Mouse (Mus musculus) neural tube, embryonic 12.5 days (tissue): ENCODE measurements around the gene Map3k20. TPM values are rescaled to one million over a fixed set of nuclear protein-coding genes. Genes with fewer than 3 reads are reported as not detected.

Experiments
- ATAC-seq: fragments of 200-750 bp; cut with Nextera tagmentation; 2 replicates; pipeline ENCODE4 v1.8.0; 2017; ENCODE audit warnings: low read depth, mild to moderate bottlenecking, moderate TSS enrichment, moderate library complexity; ENCODE audit not compliant: low FRiP score
- H3K27ac ChIP-seq: fragments of 300-500 bp; sonication (generic); 2 replicates; pipeline ENCODE4 v1.5.1; 2016
- H3K27me3 ChIP-seq: fragments of 300-500 bp; sonication (generic); replicated peaks from 2 replicates; pipeline ENCODE4 v1.6.1; 2016; ENCODE audit warnings: mild to moderate bottlenecking
- H3K36me3 ChIP-seq: fragments of 300-500 bp; sonication (generic); 2 replicates; pipeline ENCODE4 v1.6.1; 2016; ENCODE audit warnings: mild to moderate bottlenecking
- H3K4me1 ChIP-seq: fragments of 300-500 bp; sonication (generic); 2 replicates; pipeline ENCODE4 v1.6.1; 2016
- H3K4me2 ChIP-seq: fragments of 300-500 bp; sonication (generic); replicated peaks from 2 replicates; pipeline ENCODE4 v1.6.1; 2016; ENCODE audit warnings: mild to moderate bottlenecking
- H3K4me3 ChIP-seq: fragments of 300-500 bp; sonication (generic); 2 replicates; pipeline ENCODE4 v1.5.1; 2016
- H3K9ac ChIP-seq: fragments of 300-500 bp; sonication (generic); 2 replicates; pipeline ENCODE4 v1.6.1; 2016; ENCODE audit warnings: mild to moderate bottlenecking
- H3K9me3 ChIP-seq: fragments of 300-500 bp; sonication (generic); 2 replicates; pipeline ENCODE4 v1.6.1; 2016; ENCODE audit warnings: mild to moderate bottlenecking
- WGBS: fragments of 180-500 bp; shearing (Covaris S2); methylation state at CpG from one replicate; pipeline ENCODE4 v1.1.7; 2016; 5-methylcytosine and 5-hydroxymethylcytosine counted together
- polyA plus RNA-seq: library from polyadenylated mRNA; unstranded; fragments of >200 nt; fragmentation: Nextera tagmentation; extraction: Ambion mirVana; gene quantifications from 2 replicates; pipeline ENCODE4 v1.2.1, GENCODE M21; 2016

Map3k20 gene
- polyA plus RNA-seq, 1 experiment from 2014 or later, result 6.8 TPM

- H3K4me1 ChIP-seq, result peaks cover 4% of the 10 kb centered on the region; the same call in 1 of the 2 replicates
- WGBS, result 87% methylated on average over 12 of the region's 12 CpGs
- no peak overlapping the region for H3K9ac ChIP-seq
- no peak for ATAC-seq
- no peak overlapping the region for H3K4me3 ChIP-seq
- H3K27me3 ChIP-seq, result no peaks in the 10 kb centered on the region
- H3K27ac ChIP-seq, result no peak overlapping the region
- H3K36me3 ChIP-seq, result no peaks in the 10 kb centered on the region
- H3K9me3 ChIP-seq, result no peaks in the 10 kb centered on the region
- no peak overlapping the region for H3K4me2 ChIP-seq
Measured at GRCm38 (mm10) chr2:72330955-72331481, 45.6 kb downstream of the Map3k20 start.

GRCm38 (mm10) chr2:72332067-72332466, 46.6 kb downstream of the Map3k20 start:
- Histone ChIP-seq H3K4me2 (no peak overlapping the region), H3K27ac (no peak overlapping the region), H3K4me1 (no peaks in the 10 kb centered on the region), H3K36me3 (no peaks in the 10 kb centered on the region), H3K9ac (no peak overlapping the region), H3K4me3 (no peak overlapping the region), H3K9me3 (no peaks in the 10 kb centered on the region), H3K27me3 (no peaks in the 10 kb centered on the region)
- ATAC-seq, result no peak
- 76% methylated on average over 4 of the region's 4 CpGs for WGBS

GRCm38 (mm10) chr2:72333210-72333609, 47.8 kb downstream of the Map3k20 start:
- Histone ChIP-seq H3K27ac (no peak overlapping the region), H3K9ac (no peak overlapping the region), H3K27me3 (no peaks in the 10 kb centered on the region), H3K4me2 (no peak overlapping the region), H3K36me3 (no peaks in the 10 kb centered on the region), H3K9me3 (no peaks in the 10 kb centered on the region), H3K4me1 (no peaks in the 10 kb centered on the region), H3K4me3 (no peak overlapping the region)
- ATAC-seq, result no peak
- 92% methylated on average over 3 of the region's 3 CpGs for WGBS

GRCm38 (mm10) chr2:72336840-72337239, 51.4 kb downstream of the Map3k20 start:
- no peaks in the 10 kb centered on the region for H3K9me3 ChIP-seq
- H3K4me2 ChIP-seq, result no peak overlapping the region
- no peaks in the 10 kb centered on the region for H3K36me3 ChIP-seq
- H3K4me3 ChIP-seq, result no peak overlapping the region
- no peaks in the 10 kb centered on the region for H3K4me1 ChIP-seq
- no peak overlapping the region for H3K9ac ChIP-seq
- no peaks in the 10 kb centered on the region for H3K27me3 ChIP-seq
- no peak overlapping the region for H3K27ac ChIP-seq
- ATAC-seq, result no peak
- 90% methylated on average over 3 of the region's 3 CpGs for WGBS

- H3K4me2 ChIP-seq, result no peak overlapping the region
- H3K27me3 ChIP-seq, result no peaks in the 10 kb centered on the region
- H3K9me3 ChIP-seq, result no peaks in the 10 kb centered on the region
- no peak overlapping the region for H3K27ac ChIP-seq
- H3K4me1 ChIP-seq, result no peaks in the 10 kb centered on the region
- no peak overlapping the region for H3K9ac ChIP-seq
- no peaks in the 10 kb centered on the region for H3K36me3 ChIP-seq
- no peak for ATAC-seq
- 91% methylated on average over 3 of the region's 3 CpGs for WGBS
- no peak overlapping the region for H3K4me3 ChIP-seq
Measured at GRCm38 (mm10) chr2:72345281-72345680, 59.8 kb downstream of the Map3k20 start.

- H3K4me1 ChIP-seq, result no peaks in the 10 kb centered on the region
- H3K4me3 ChIP-seq, result no peak overlapping the region
- WGBS, result 91% methylated on average over 5 of the region's 5 CpGs
Measured at GRCm38 (mm10) chr2:72351329-72351728, 65.9 kb downstream of the Map3k20 start.

GRCm38 (mm10) chr2:72351776-72352175, 66.3 kb downstream of the Map3k20 start:
- Histone ChIP-seq H3K36me3 (no peaks in the 10 kb centered on the region), H3K9me3 (no peaks in the 10 kb centered on the region), H3K4me2 (no peak overlapping the region), H3K4me3 (no peak overlapping the region), H3K27me3 (no peaks in the 10 kb centered on the region), H3K4me1 (no peaks in the 10 kb centered on the region), H3K27ac (no peak overlapping the region), H3K9ac (no peak overlapping the region)
- 93% methylated on average over 8 of the region's 8 CpGs for WGBS
- no peak for ATAC-seq

More at GRCm38 (mm10) chr2:72351329-72351728, 65.9 kb downstream of the Map3k20 start:
- no peak overlapping the region for H3K9ac ChIP-seq
- no peaks in the 10 kb centered on the region for H3K27me3 ChIP-seq
- H3K27ac ChIP-seq, result no peak overlapping the region
- no peak overlapping the region for H3K4me2 ChIP-seq
- H3K36me3 ChIP-seq, result no peaks in the 10 kb centered on the region
- no peak for ATAC-seq
- no peaks in the 10 kb centered on the region for H3K9me3 ChIP-seq

GRCm38 (mm10) chr2:72352756-72353155, 67.3 kb downstream of the Map3k20 start:
- Histone ChIP-seq H3K4me2 (no peak overlapping the region), H3K9ac (no peak overlapping the region), H3K9me3 (no peaks in the 10 kb centered on the region), H3K4me3 (no peak overlapping the region), H3K4me1 (no peaks in the 10 kb centered on the region), H3K27me3 (no peaks in the 10 kb centered on the region), H3K27ac (no peak overlapping the region), H3K36me3 (no peaks in the 10 kb centered on the region)
- no peak for ATAC-seq

GRCm38 (mm10) chr2:72356471-72356870, 71.0 kb downstream of the Map3k20 start:
- ATAC-seq, result no peak
- no peaks in the 10 kb centered on the region for H3K4me1 ChIP-seq

GRCm38 (mm10) chr2:72361572-72361971, 76.1 kb downstream of the Map3k20 start:
- Histone ChIP-seq H3K9ac (no peak overlapping the region), H3K27ac (no peak overlapping the region), H3K36me3 (no peaks in the 10 kb centered on the region), H3K9me3 (no peaks in the 10 kb centered on the region), H3K4me3 (no peak overlapping the region), H3K27me3 (no peaks in the 10 kb centered on the region), H3K4me1 (no peaks in the 10 kb centered on the region), H3K4me2 (no peak overlapping the region)
- no peak for ATAC-seq
- WGBS, result 71% methylated on average over 3 of the region's 3 CpGs

More at GRCm38 (mm10) chr2:72356471-72356870, 71.0 kb downstream of the Map3k20 start:
- 88% methylated on average over 10 of the region's 10 CpGs for WGBS
- no peak overlapping the region for H3K4me2 ChIP-seq
- H3K4me3 ChIP-seq, result no peak overlapping the region
- H3K9ac ChIP-seq, result no peak overlapping the region
- H3K27me3 ChIP-seq, result no peaks in the 10 kb centered on the region
- no peaks in the 10 kb centered on the region for H3K9me3 ChIP-seq
- H3K36me3 ChIP-seq, result no peaks in the 10 kb centered on the region
- no peak overlapping the region for H3K27ac ChIP-seq

- Histone ChIP-seq H3K4me1 (no peaks in the 10 kb centered on the region), H3K27ac (no peak overlapping the region), H3K4me3 (no peak overlapping the region), H3K27me3 (no peaks in the 10 kb centered on the region), H3K9me3 (no peaks in the 10 kb centered on the region), H3K36me3 (no peaks in the 10 kb centered on the region), H3K4me2 (no peak overlapping the region), H3K9ac (no peak overlapping the region)
- 94% methylated on average over 1 of the region's 1 CpGs for WGBS
- ATAC-seq, result no peak
Measured at GRCm38 (mm10) chr2:72363449-72363848, 78.0 kb downstream of the Map3k20 start.

GRCm38 (mm10) chr2:72365930-72366329, 80.5 kb downstream of the Map3k20 start:
- no peak for ATAC-seq
- no peak overlapping the region for H3K9ac ChIP-seq
- no peaks in the 10 kb centered on the region for H3K4me1 ChIP-seq
- WGBS, result 59% methylated on average over 7 of the region's 7 CpGs
- no peak overlapping the region for H3K27ac ChIP-seq
- H3K4me3 ChIP-seq, result no peak overlapping the region
- H3K36me3 ChIP-seq, result no peaks in the 10 kb centered on the region
- no peaks in the 10 kb centered on the region for H3K27me3 ChIP-seq
- H3K4me2 ChIP-seq, result no peak overlapping the region
- no peaks in the 10 kb centered on the region for H3K9me3 ChIP-seq

GRCm38 (mm10) chr2:72366503-72366902, 81.1 kb downstream of the Map3k20 start:
- H3K27ac ChIP-seq, result no peak overlapping the region
- H3K4me2 ChIP-seq, result no peak overlapping the region
- WGBS, result 75% methylated on average over 5 of the region's 5 CpGs
- ATAC-seq, result no peak
- H3K36me3 ChIP-seq, result no peaks in the 10 kb centered on the region
- no peaks in the 10 kb centered on the region for H3K9me3 ChIP-seq
- H3K27me3 ChIP-seq, result no peaks in the 10 kb centered on the region
- H3K9ac ChIP-seq, result no peak overlapping the region
- H3K4me1 ChIP-seq, result no peaks in the 10 kb centered on the region
- no peak overlapping the region for H3K4me3 ChIP-seq
